Mouse (Mus musculus) testis, adult 2 months (tissue): ENCODE results near the gene Dgke.

ENCODE experiments used
- CTCF ChIP-seq: fragments of 200-500 bp; IDR thresholded peaks from 2 replicates; pipeline ENCODE4 v1.5.1; 2012; ENCODE audit warnings: low read depth, mild to moderate bottlenecking, inconsistent platforms, low read length, moderate library complexity; ENCODE audit not compliant: control insufficient read depth, insufficient read depth, insufficient replicate concordance
- POLR2A ChIP-seq: fragments of 200-500 bp; IDR thresholded peaks from 2 replicates; pipeline ENCODE4 v1.6.1; 2012; ENCODE audit warnings: low read depth, mild to moderate bottlenecking, inconsistent platforms, low read length, moderate library complexity; ENCODE audit not compliant: control insufficient read depth

DNA sequence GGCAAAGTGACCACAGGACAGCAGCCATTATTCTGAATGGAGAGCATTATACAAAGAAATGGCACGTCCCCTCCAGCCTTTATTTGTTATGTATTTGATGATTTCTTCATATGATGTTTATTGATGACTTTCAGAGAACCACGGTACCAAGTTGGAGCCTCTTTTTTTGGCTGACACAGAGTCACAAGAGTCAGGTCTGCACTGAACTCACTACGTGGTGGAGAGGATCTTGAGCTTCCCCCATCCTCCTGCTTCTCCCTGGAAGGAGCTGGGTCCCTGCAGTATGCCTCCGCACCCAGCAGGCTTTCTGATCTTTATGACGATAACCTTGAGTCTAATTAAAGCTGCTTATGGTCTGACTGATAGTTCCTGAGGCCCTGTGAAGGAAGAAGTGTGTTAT, 4.9 kb upstream of the Dgke start:
- no peak for TF ChIP-seq CTCF
- TF ChIP-seq POLR2A = no peak
